Mouse (Mus musculus): ENCODE data around the gene Timm8b.
A peak's percentile ranks its signal among the peaks of the same experiment; 100 is the strongest.
"Not testable (repeated sequence)": the region's sequence is repeated elsewhere in the genome, so short reads cannot be mapped to it uniquely, and the experiment has no call there.

Gene Timm8b

GRCm38 (mm10) chr9:50602055-50602845 lies 1.5 kb upstream of the Timm8b start:
- DNase-seq (ENCODE audit: low spot score in 2 of 2): no peak

GRCm38 (mm10) chr9:50603998-50604324 lies 251 bp downstream of the Timm8b start:
- DNase-seq (ENCODE audit: low spot score in 2 of 2): no peak

GRCm38 (mm10) chr9:50604338-50604737 lies 628 bp downstream of the Timm8b start:
- no peak for DNase-seq (ENCODE audit: low spot score in 2 of 2)

- peak in 1 of 2 experiments; percentile 36 for DNase-seq (ENCODE audit: low spot score in 2 of 2)
These were observed 8.4 kb downstream of the Timm8b start for GRCm38 (mm10) chr9:50612115-50612514.

- DNase-seq (ENCODE audit: low spot score in 2 of 2): no peak
These were observed 12.5 kb downstream of the Timm8b start for GRCm38 (mm10) chr9:50616161-50616560.

- DNase-seq (ENCODE audit: low spot score in 2 of 2): peak; percentile 79 to 85
These were observed 13.3 kb downstream of the Timm8b start, which contains the start of the genes Pih1d2 and Nkapd1 for GRCm38 (mm10) chr9:50616766-50617603. Gene Pih1d2, plus strand, starts transcription at chr9:50617321. Gene Nkapd1, minus strand, starts transcription at chr9:50617464.

- no peak for DNase-seq (ENCODE audit: low spot score in 2 of 2)
These were observed 14.2 kb downstream of the Timm8b start for GRCm38 (mm10) chr9:50617794-50618330.

- DNase-seq (ENCODE audit: low spot score in 2 of 2): not testable (repeated sequence)
These were observed 27.2 kb downstream of the Timm8b start for GRCm38 (mm10) chr9:50630903-50631302.

GRCm38 (mm10) chr9:50632016-50632688 lies 28.4 kb downstream of the Timm8b start:
- DNase-seq (ENCODE audit: low spot score in 2 of 2): no peak

- no peak for DNase-seq (ENCODE audit: low spot score in 2 of 2)
These were observed 29.3 kb downstream of the Timm8b start for GRCm38 (mm10) chr9:50633059-50633458.

- no peak for DNase-seq (ENCODE audit: low spot score in 2 of 2)
These were observed 30.6 kb downstream of the Timm8b start for GRCm38 (mm10) chr9:50634270-50634669.

GRCm38 (mm10) chr9:50646826-50647370 lies 43.2 kb downstream of the Timm8b start:
- no peak for DNase-seq (ENCODE audit: low spot score in 2 of 2)

GRCm38 (mm10) chr9:50650503-50650902 lies 46.8 kb downstream of the Timm8b start:
- DNase-seq (ENCODE audit: low spot score in 2 of 2): no peak

All from right cerebral cortex, postnatal 36 days (tissue).